Mouse (Mus musculus): Measurements from ENCODE around the gene Bglap.
"Not testable (repeated sequence)": the region's sequence is repeated elsewhere in the genome, so short reads cannot be mapped to it uniquely, and the experiment has no call there.

GRCm38 (mm10) chr3:88366830-88367428, 17.3 kb downstream of the Bglap start:
- not testable (repeated sequence) for TF ChIP-seq POLR2A (IDR thresholded peaks at IDR 0.05; ENCODE audit: low read depth, low read length); CTCF (IDR thresholded peaks at IDR 0.05; ENCODE audit: borderline replicate concordance, insufficient read depth, low read length)

All from embryonic fibroblast, embryonic 13.5 days (primary cell).